Mouse (Mus musculus): ENCODE results near the gene Plpp4. TPM values are rescaled to one million over a fixed set of nuclear protein-coding genes. Genes with fewer than 3 reads are reported as not detected.

The Plpp4 gene
- not detected for total RNA-seq (2023)

GRCm38 (mm10) chr7:129256621-129257373, at the start of gene Plpp4:
TSS of gene Plpp4 (plus strand) at chr7:129257031.

